Mouse (Mus musculus) intestine, embryonic 15.5 days (tissue): ENCODE data around the gene Pard3. TPM values are rescaled to one million over a fixed set of nuclear protein-coding genes. Genes with fewer than 3 reads are reported as not detected.

Experiments used
- ATAC-seq: fragments of 200-750 bp; cut with Nextera tagmentation; 2 replicates; pipeline ENCODE4 v1.8.0; 2017; ENCODE audit warnings: moderate TSS enrichment, moderate library complexity
- H3K27ac ChIP-seq: fragments of 300-500 bp; sonication (generic); 2 replicates; pipeline ENCODE4 v1.5.1; 2015; ENCODE audit warnings: mild to moderate bottlenecking, inconsistent platforms
- H3K27me3 ChIP-seq: fragments of 300-500 bp; sonication (generic); replicated peaks from 2 replicates; pipeline ENCODE4 v1.6.1; 2015; ENCODE audit warnings: inconsistent platforms
- H3K36me3 ChIP-seq: fragments of 300-500 bp; sonication (generic); 2 replicates; pipeline ENCODE4 v1.6.1; 2015; ENCODE audit warnings: inconsistent platforms
- H3K4me1 ChIP-seq: fragments of 300-500 bp; sonication (generic); replicated peaks from 2 replicates; pipeline ENCODE4 v1.6.1; 2015; ENCODE audit warnings: inconsistent platforms
- H3K4me2 ChIP-seq: fragments of 300-500 bp; sonication (generic); replicated peaks from 2 replicates; pipeline ENCODE4 v1.6.1; 2015; ENCODE audit warnings: mild to moderate bottlenecking, inconsistent platforms
- H3K4me3 ChIP-seq: fragments of 300-500 bp; sonication (generic); replicated peaks from 2 replicates; pipeline ENCODE4 v1.5.1; 2015; ENCODE audit warnings: inconsistent platforms
- H3K9ac ChIP-seq: fragments of 300-500 bp; sonication (generic); 2 replicates; pipeline ENCODE4 v1.6.1; 2015; ENCODE audit warnings: inconsistent platforms
- H3K9me3 ChIP-seq: fragments of 300-500 bp; sonication (generic); 2 replicates; pipeline ENCODE4 v1.6.1; 2016; ENCODE audit warnings: inconsistent platforms
- WGBS: fragments of 180-500 bp; shearing (Covaris S2); methylation state at CpG from one replicate; pipeline ENCODE4 v1.1.7; 2015; 5-methylcytosine and 5-hydroxymethylcytosine counted together
- polyA plus RNA-seq: library from polyadenylated mRNA; unstranded; fragments of >200 nt; fragmentation: Nextera tagmentation; extraction: Ambion mirVana; gene quantifications from 2 replicates; pipeline ENCODE4 v1.2.1, GENCODE M21; 2015

Gene Pard3
- polyA plus RNA-seq, 1 experiment from 2014 or later: 24.5 TPM

GRCm38 (mm10) chr8:127065113-127065473, 1.4 kb downstream of the Pard3 start:
- H3K27ac ChIP-seq: peak overlapping the region; percentile 98
- no peak for ATAC-seq
- H3K4me2 ChIP-seq: peak overlapping the region; percentile 81
- no peaks in the 10 kb centered on the region for H3K9me3 ChIP-seq
- H3K9ac ChIP-seq: peak overlapping the region; percentile 99
- H3K4me1 ChIP-seq: peaks cover 25% of the 10 kb centered on the region
- no peaks in the 10 kb centered on the region for H3K36me3 ChIP-seq
- peak overlapping the region; percentile 97 for H3K4me3 ChIP-seq
- H3K27me3 ChIP-seq: no peaks in the 10 kb centered on the region
- 2% methylated on average over 10 of the region's 10 CpGs for WGBS

GRCm38 (mm10) chr8:127065791-127066190, 2.1 kb downstream of the Pard3 start:
- Histone ChIP-seq H3K4me1 (peaks cover 31% of the 10 kb centered on the region), H3K4me3 (peak overlapping the region; percentile 97), H3K27ac (no peak overlapping the region), H3K9ac (no peak overlapping the region), H3K9me3 (no peaks in the 10 kb centered on the region), H3K4me2 (peak overlapping the region; percentile 81), H3K36me3 (no peaks in the 10 kb centered on the region), H3K27me3 (no peaks in the 10 kb centered on the region)
- ATAC-seq: no peak
- 38% methylated on average over 1 of the region's 1 CpGs for WGBS

GRCm38 (mm10) chr8:127066501-127066900, 2.8 kb downstream of the Pard3 start:
- Histone ChIP-seq H3K27me3 (no peaks in the 10 kb centered on the region), H3K4me3 (no peak overlapping the region), H3K4me1 (peaks cover 31% of the 10 kb centered on the region), H3K36me3 (no peaks in the 10 kb centered on the region), H3K4me2 (0 out of 2 replicates have a peak overlapping the region, but pooled peaks have one; percentile 15), H3K9ac (no peak overlapping the region), H3K9me3 (no peaks in the 10 kb centered on the region), H3K27ac (no peak overlapping the region)
- no peak for ATAC-seq

- Histone ChIP-seq H3K36me3 (no peaks in the 10 kb centered on the region), H3K9ac (no peak overlapping the region), H3K4me1 (peaks cover 35% of the 10 kb centered on the region), H3K9me3 (no peaks in the 10 kb centered on the region), H3K27ac (no peak overlapping the region), H3K4me3 (no peak overlapping the region), H3K4me2 (no peak overlapping the region), H3K27me3 (no peaks in the 10 kb centered on the region)
- ATAC-seq: no peak
- 68% methylated on average over 3 of the region's 3 CpGs for WGBS
These were observed 5.0 kb downstream of the Pard3 start for GRCm38 (mm10) chr8:127068719-127069118.

GRCm38 (mm10) chr8:127070225-127070624, 6.5 kb downstream of the Pard3 start:
- Histone ChIP-seq H3K36me3 (no peaks in the 10 kb centered on the region), H3K27me3 (no peaks in the 10 kb centered on the region), H3K9ac (no peak overlapping the region), H3K27ac (peak overlapping the region; percentile 61; the same call in 1 of the 2 replicates), H3K9me3 (no peaks in the 10 kb centered on the region), H3K4me1 (peaks cover 41% of the 10 kb centered on the region), H3K4me2 (no peak overlapping the region), H3K4me3 (no peak overlapping the region)
- peak; percentile 60 for ATAC-seq
- WGBS: 38% methylated on average over 3 of the region's 3 CpGs

GRCm38 (mm10) chr8:127073052-127073618, 9.4 kb downstream of the Pard3 start:
- H3K4me2 ChIP-seq: no peak overlapping the region
- no peaks in the 10 kb centered on the region for H3K27me3 ChIP-seq
- 0 out of 2 replicates have a peak overlapping the region, but pooled peaks have one; percentile 14 for H3K27ac ChIP-seq
- ATAC-seq: no peak
- 53% methylated on average over 5 of the region's 5 CpGs for WGBS
- H3K36me3 ChIP-seq: no peaks in the 10 kb centered on the region
- H3K9me3 ChIP-seq: no peaks in the 10 kb centered on the region
- peaks cover 50% of the 10 kb centered on the region for H3K4me1 ChIP-seq
- H3K4me3 ChIP-seq: no peak overlapping the region
- no peak overlapping the region for H3K9ac ChIP-seq

- peaks cover 54% of the 10 kb centered on the region for H3K4me1 ChIP-seq
- no peak overlapping the region for H3K9ac ChIP-seq
- H3K4me3 ChIP-seq: peak overlapping the region; percentile 28
- peak; percentile 93 for ATAC-seq
- 59% methylated on average over 7 of the region's 7 CpGs for WGBS
- no peaks in the 10 kb centered on the region for H3K9me3 ChIP-seq
- no peaks in the 10 kb centered on the region for H3K27me3 ChIP-seq
- H3K36me3 ChIP-seq: no peaks in the 10 kb centered on the region
- peak overlapping the region; percentile 80 for H3K27ac ChIP-seq
- peak overlapping the region; percentile 39 for H3K4me2 ChIP-seq
These were observed 12.8 kb downstream of the Pard3 start for GRCm38 (mm10) chr8:127076511-127076910.

GRCm38 (mm10) chr8:127079244-127079805, 15.6 kb downstream of the Pard3 start:
- no peak for ATAC-seq
- WGBS: 38% methylated on average over 5 of the region's 5 CpGs

GRCm38 (mm10) chr8:127081297-127081696, 17.6 kb downstream of the Pard3 start:
- Histone ChIP-seq H3K27ac (no peak overlapping the region), H3K4me2 (no peak overlapping the region), H3K4me3 (no peak overlapping the region), H3K27me3 (no peaks in the 10 kb centered on the region), H3K9ac (no peak overlapping the region), H3K9me3 (no peaks in the 10 kb centered on the region), H3K36me3 (no peaks in the 10 kb centered on the region), H3K4me1 (peaks cover 33% of the 10 kb centered on the region)
- 70% methylated on average over 3 of the region's 3 CpGs for WGBS
- ATAC-seq: no peak

More at GRCm38 (mm10) chr8:127079244-127079805, 15.6 kb downstream of the Pard3 start:
- no peak overlapping the region for H3K4me3 ChIP-seq
- H3K9ac ChIP-seq: no peak overlapping the region
- H3K27me3 ChIP-seq: no peaks in the 10 kb centered on the region
- no peaks in the 10 kb centered on the region for H3K9me3 ChIP-seq
- no peak overlapping the region for H3K4me2 ChIP-seq
- H3K4me1 ChIP-seq: peaks cover 45% of the 10 kb centered on the region
- H3K36me3 ChIP-seq: no peaks in the 10 kb centered on the region
- no peak overlapping the region for H3K27ac ChIP-seq

- Histone ChIP-seq H3K27me3 (no peaks in the 10 kb centered on the region), H3K9me3 (no peaks in the 10 kb centered on the region), H3K4me1 (peaks cover 34% of the 10 kb centered on the region), H3K36me3 (no peaks in the 10 kb centered on the region), H3K9ac (no peak overlapping the region), H3K27ac (no peak overlapping the region), H3K4me2 (no peak overlapping the region), H3K4me3 (no peak overlapping the region)
- WGBS: 56% methylated on average over 2 of the region's 2 CpGs
- ATAC-seq: no peak
These were observed 18.8 kb downstream of the Pard3 start for GRCm38 (mm10) chr8:127082486-127082885.

- Histone ChIP-seq H3K36me3 (no peaks in the 10 kb centered on the region), H3K4me1 (peaks cover 33% of the 10 kb centered on the region), H3K4me3 (no peak overlapping the region), H3K27ac (no peak overlapping the region), H3K27me3 (no peaks in the 10 kb centered on the region), H3K9ac (no peak overlapping the region), H3K9me3 (no peaks in the 10 kb centered on the region), H3K4me2 (no peak overlapping the region)
- no peak for ATAC-seq
- WGBS: 66% methylated on average over 6 of the region's 6 CpGs
These were observed 20.9 kb downstream of the Pard3 start for GRCm38 (mm10) chr8:127084565-127084964.

- no peak overlapping the region for H3K27ac ChIP-seq
- peaks cover 42% of the 10 kb centered on the region for H3K4me1 ChIP-seq
- no peak for ATAC-seq
- no peaks in the 10 kb centered on the region for H3K9me3 ChIP-seq
- H3K36me3 ChIP-seq: no peaks in the 10 kb centered on the region
- 42% methylated on average over 1 of the region's 1 CpGs for WGBS
- H3K27me3 ChIP-seq: no peaks in the 10 kb centered on the region
- H3K4me2 ChIP-seq: no peak overlapping the region
- H3K4me3 ChIP-seq: no peak overlapping the region
- no peak overlapping the region for H3K9ac ChIP-seq
These were observed 23.7 kb downstream of the Pard3 start for GRCm38 (mm10) chr8:127087434-127087833.

- no peak overlapping the region for H3K27ac ChIP-seq
- H3K36me3 ChIP-seq: no peaks in the 10 kb centered on the region
- H3K9ac ChIP-seq: no peak overlapping the region
- peaks cover 47% of the 10 kb centered on the region for H3K4me1 ChIP-seq
- H3K4me3 ChIP-seq: no peak overlapping the region
- H3K9me3 ChIP-seq: no peaks in the 10 kb centered on the region
- 0 out of 2 replicates have a peak, but pooled peaks have one; percentile 5 for ATAC-seq
- no peaks in the 10 kb centered on the region for H3K27me3 ChIP-seq
- 17% methylated on average over 9 of the region's 9 CpGs for WGBS
- no peak overlapping the region for H3K4me2 ChIP-seq
These were observed 24.7 kb downstream of the Pard3 start for GRCm38 (mm10) chr8:127088372-127088771.
